Mouse (Mus musculus): ENCODE results near the gene D1Pas1. TPM values are rescaled to one million over a fixed set of nuclear protein-coding genes. Genes with fewer than 3 reads are reported as not detected.

Gene D1Pas1
- polyA plus RNA-seq (2012; ENCODE audit: insufficient read depth, insufficient read length, missing spikeins), result not detected in 2 replicates

- no peaks in the 10 kb centered on the region for H3K4me1 ChIP-seq (ENCODE audit: control insufficient read depth, insufficient read depth, insufficient read length, low read length)
- H3K27ac ChIP-seq (replicated peaks; ENCODE audit: low read depth, low read length), result no peak within 1 kb of the TSS
- no peak within 1 kb of the TSS for H3K4me3 ChIP-seq (ENCODE audit: insufficient read depth, low read depth, low read length)
Measured at GRCm38 (mm10) chr1:186967201-186967812, at the start of gene D1Pas1. Gene D1Pas1, plus strand, starts transcription at chr1:186967416.

GRCm38 (mm10) chr1:186922489-186923370, 44.5 kb upstream of the D1Pas1 start:
- Histone ChIP-seq H3K27ac (replicated peaks; ENCODE audit: low read depth, low read length) (no peak overlapping the region), H3K4me1 (ENCODE audit: control insufficient read depth, insufficient read depth, insufficient read length, low read length) (no peaks in the 10 kb centered on the region), H3K4me3 (ENCODE audit: insufficient read depth, low read depth, low read length) (no peak overlapping the region)

- no peak overlapping the region for H3K27ac ChIP-seq (replicated peaks; ENCODE audit: low read depth, low read length)
- no peaks in the 10 kb centered on the region for H3K4me1 ChIP-seq (ENCODE audit: control insufficient read depth, insufficient read depth, insufficient read length, low read length)
Measured at GRCm38 (mm10) chr1:186924027-186924426, 43.2 kb upstream of the D1Pas1 start.

GRCm38 (mm10) chr1:186925411-186925810, 41.8 kb upstream of the D1Pas1 start:
- Histone ChIP-seq H3K27ac (replicated peaks; ENCODE audit: low read depth, low read length) (no peak overlapping the region), H3K4me1 (ENCODE audit: control insufficient read depth, insufficient read depth, insufficient read length, low read length) (no peaks in the 10 kb centered on the region), H3K4me3 (ENCODE audit: insufficient read depth, low read depth, low read length) (no peak overlapping the region)

More at GRCm38 (mm10) chr1:186924027-186924426, 43.2 kb upstream of the D1Pas1 start:
- no peak overlapping the region for H3K4me3 ChIP-seq (ENCODE audit: insufficient read depth, low read depth, low read length)

GRCm38 (mm10) chr1:186926316-186926949, 40.8 kb upstream of the D1Pas1 start:
- Histone ChIP-seq H3K4me3 (ENCODE audit: insufficient read depth, low read depth, low read length) (no peak overlapping the region), H3K27ac (replicated peaks; ENCODE audit: low read depth, low read length) (no peak overlapping the region)

GRCm38 (mm10) chr1:186926950-186927316, 40.3 kb upstream of the D1Pas1 start:
- no peak overlapping the region for H3K27ac ChIP-seq (replicated peaks; ENCODE audit: low read depth, low read length)
- no peak overlapping the region for H3K4me3 ChIP-seq (ENCODE audit: insufficient read depth, low read depth, low read length)
- no peaks in the 10 kb centered on the region for H3K4me1 ChIP-seq (ENCODE audit: control insufficient read depth, insufficient read depth, insufficient read length, low read length)

More at GRCm38 (mm10) chr1:186926316-186926949, 40.8 kb upstream of the D1Pas1 start:
- H3K4me1 ChIP-seq (ENCODE audit: control insufficient read depth, insufficient read depth, insufficient read length, low read length), result no peaks in the 10 kb centered on the region

- Histone ChIP-seq H3K4me3 (ENCODE audit: insufficient read depth, low read depth, low read length) (no peak overlapping the region), H3K4me1 (ENCODE audit: control insufficient read depth, insufficient read depth, insufficient read length, low read length) (no peaks in the 10 kb centered on the region), H3K27ac (replicated peaks; ENCODE audit: low read depth, low read length) (no peak overlapping the region)
Measured at GRCm38 (mm10) chr1:186927494-186927893, 39.7 kb upstream of the D1Pas1 start.

GRCm38 (mm10) chr1:186930160-186930887, 36.9 kb upstream of the D1Pas1 start:
- H3K4me3 ChIP-seq (ENCODE audit: insufficient read depth, low read depth, low read length), result no peak overlapping the region

GRCm38 (mm10) chr1:186930888-186931233, 36.4 kb upstream of the D1Pas1 start:
- Histone ChIP-seq H3K27ac (replicated peaks; ENCODE audit: low read depth, low read length) (no peak overlapping the region), H3K4me1 (ENCODE audit: control insufficient read depth, insufficient read depth, insufficient read length, low read length) (no peaks in the 10 kb centered on the region), H3K4me3 (ENCODE audit: insufficient read depth, low read depth, low read length) (no peak overlapping the region)

More at GRCm38 (mm10) chr1:186930160-186930887, 36.9 kb upstream of the D1Pas1 start:
- Histone ChIP-seq H3K27ac (replicated peaks; ENCODE audit: low read depth, low read length) (no peak overlapping the region), H3K4me1 (ENCODE audit: control insufficient read depth, insufficient read depth, insufficient read length, low read length) (no peaks in the 10 kb centered on the region)

GRCm38 (mm10) chr1:186934205-186934604, 33.0 kb upstream of the D1Pas1 start:
- Histone ChIP-seq H3K4me3 (ENCODE audit: insufficient read depth, low read depth, low read length) (no peak overlapping the region), H3K27ac (replicated peaks; ENCODE audit: low read depth, low read length) (no peak overlapping the region), H3K4me1 (ENCODE audit: control insufficient read depth, insufficient read depth, insufficient read length, low read length) (no peaks in the 10 kb centered on the region)

- H3K27ac ChIP-seq (replicated peaks; ENCODE audit: low read depth, low read length), result no peak overlapping the region
Measured at GRCm38 (mm10) chr1:186952381-186952780, 14.8 kb upstream of the D1Pas1 start.

GRCm38 (mm10) chr1:186954591-186954990, 12.6 kb upstream of the D1Pas1 start:
- H3K4me3 ChIP-seq (ENCODE audit: insufficient read depth, low read depth, low read length), result no peak overlapping the region
- H3K27ac ChIP-seq (replicated peaks; ENCODE audit: low read depth, low read length), result no peak overlapping the region

More at GRCm38 (mm10) chr1:186952381-186952780, 14.8 kb upstream of the D1Pas1 start:
- Histone ChIP-seq H3K4me3 (ENCODE audit: insufficient read depth, low read depth, low read length) (no peak overlapping the region), H3K4me1 (ENCODE audit: control insufficient read depth, insufficient read depth, insufficient read length, low read length) (no peaks in the 10 kb centered on the region)

GRCm38 (mm10) chr1:186959380-186959779, 7.8 kb upstream of the D1Pas1 start:
- H3K4me3 ChIP-seq (ENCODE audit: insufficient read depth, low read depth, low read length), result no peak overlapping the region
- H3K4me1 ChIP-seq (ENCODE audit: control insufficient read depth, insufficient read depth, insufficient read length, low read length), result no peaks in the 10 kb centered on the region
- H3K27ac ChIP-seq (replicated peaks; ENCODE audit: low read depth, low read length), result no peak overlapping the region

More at GRCm38 (mm10) chr1:186954591-186954990, 12.6 kb upstream of the D1Pas1 start:
- H3K4me1 ChIP-seq (ENCODE audit: control insufficient read depth, insufficient read depth, insufficient read length, low read length), result no peaks in the 10 kb centered on the region

GRCm38 (mm10) chr1:186964143-186964875, 2.9 kb upstream of the D1Pas1 start:
- H3K4me3 ChIP-seq (ENCODE audit: insufficient read depth, low read depth, low read length), result no peak overlapping the region
- H3K27ac ChIP-seq (replicated peaks; ENCODE audit: low read depth, low read length), result no peak overlapping the region
- no peaks in the 10 kb centered on the region for H3K4me1 ChIP-seq (ENCODE audit: control insufficient read depth, insufficient read depth, insufficient read length, low read length)
